Comparison of ENCODE assay signal across 10 mouse cellular contexts in the genomic region with DNA sequence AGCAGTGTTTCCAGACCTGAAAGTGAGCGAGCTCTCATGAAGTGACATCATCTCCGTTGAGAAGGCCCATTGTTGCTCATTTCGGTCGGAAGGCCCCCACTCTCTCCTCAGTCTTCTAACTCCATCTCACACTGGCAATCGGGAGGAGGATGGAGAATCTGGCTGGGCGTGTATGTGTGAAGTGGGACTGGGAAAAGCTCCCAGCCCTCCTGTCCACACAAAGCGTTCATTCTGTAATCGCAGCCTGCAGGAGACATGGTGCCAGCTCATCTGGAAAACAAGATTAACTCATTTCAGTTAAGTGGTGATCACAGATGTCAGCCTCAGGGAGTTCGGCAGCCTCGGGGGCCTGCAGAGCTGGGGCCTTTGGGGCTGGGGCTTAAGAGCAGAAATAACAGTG.
DNase-seq lines count a peak whose midpoint lies in the region; ATAC-seq and TF ChIP-seq lines count a peak whose summit lies in the region.
"Had no signal": no experiment of that assay in that cellular context is flagged by ENCODE, and none has a peak within 500 bp of the region (broad histone marks: within the 10 kb centered on the region; RNA-seq: fewer than 3 reads in every experiment).

No protein-coding gene starts in this region.

- under 1% methylated on average over 10 of the region's 10 CpGs for WGBS in forebrain, embryonic 14.5 days
- 51% methylated on average over 10 of the region's 10 CpGs for whole genome bisulfite sequencing in intestine, postnatal 0 days

- no peak overlapping the region for H3K9ac ChIP-seq in forebrain, embryonic 14.5 days (ENCODE audit: low read length)
- H3K9ac ChIP-seq in intestine, postnatal 0 days (ENCODE audit: low read depth, low read length): no peak overlapping the region

- H3K36me3 ChIP-seq in forebrain, embryonic 14.5 days (ENCODE audit: control insufficient read depth, insufficient read depth, low read length): no peaks in the 10 kb centered on the region
- no peaks in the 10 kb centered on the region for H3K36me3 ChIP-seq in intestine, postnatal 0 days (ENCODE audit: control insufficient read depth, insufficient read depth)

- peaks cover 14% of the 10 kb centered on the region; the same call in 1 of the 2 replicates for H3K27me3 ChIP-seq in forebrain, embryonic 14.5 days (replicated peaks; ENCODE audit: control insufficient read depth, insufficient read depth, low read length)
- H3K27me3 ChIP-seq in intestine, postnatal 0 days (replicated peaks; ENCODE audit: control insufficient read depth, insufficient read depth, low read length): no peaks in the 10 kb centered on the region
- H3K27me3 ChIP-seq: Patski had no signal

- peak; percentile 16 to 24 for DNase-seq in cerebellum, postnatal 14 days
- DNase-seq in cerebellum, adult 9-11 months: no peak
- peak; percentile 68 for DNase-seq in MN1 (ENCODE audit: low spot score)
- DNase-seq in forebrain, embryonic 14.5 days (ENCODE audit: low spot score): peak; percentile 94
- peak; percentile 5 for DNase-seq in layer of hippocampus, adult 9-10 months (ENCODE audit: low spot score)
- DNase-seq in spleen, adult 12 weeks (ENCODE audit: low spot score): no peak
- no peak for DNase-seq in thymus, postnatal 36 days

- H3K4me1 ChIP-seq in forebrain, embryonic 14.5 days (ENCODE audit: control insufficient read depth, insufficient read depth, low read length): peaks cover 9% of the 10 kb centered on the region; the same call in 1 of the 2 replicates
- no peaks in the 10 kb centered on the region for H3K4me1 ChIP-seq in intestine, postnatal 0 days (replicated peaks; ENCODE audit: control insufficient read depth, insufficient read depth, low read length)

- no peak overlapping the region for H3K4me3 ChIP-seq in forebrain, embryonic 14.5 days (ENCODE audit: low read depth, low read length)
- H3K4me3 ChIP-seq in intestine, postnatal 0 days (ENCODE audit: low read depth, low read length): no peak overlapping the region

- no peak overlapping the region for H3K27ac ChIP-seq in forebrain, embryonic 14.5 days (ENCODE audit: low read depth, low read length)
- no peak overlapping the region for H3K27ac ChIP-seq in intestine, postnatal 0 days (ENCODE audit: low read depth, low read length)
- H3K27ac ChIP-seq: macrophage had no signal

- TF ChIP-seq CTCF in intestine, postnatal 0 days (IDR thresholded peaks at IDR 0.05; ENCODE audit: low read depth): no peak

- peak; percentile 95 for ATAC-seq in forebrain, embryonic 14.5 days
- no peak for ATAC-seq in intestine, postnatal 0 days
- ATAC-seq: Patski had no signal

- H3K9me3 ChIP-seq in forebrain, embryonic 14.5 days (replicated peaks; ENCODE audit: control insufficient read depth, low read length): no peaks in the 10 kb centered on the region
- no peaks in the 10 kb centered on the region for H3K9me3 ChIP-seq in intestine, postnatal 0 days (ENCODE audit: control insufficient read depth)

- H3K4me2 ChIP-seq in forebrain, embryonic 14.5 days (ENCODE audit: low read length): no peak overlapping the region
- H3K4me2 ChIP-seq in intestine, postnatal 0 days (replicated peaks; ENCODE audit: low read depth): no peak overlapping the region

Comparison
In these comparisons a context has a peak if more than half of its experiments do, and no peak if none do; other contexts are left out.
1. DNase-seq: peak in cerebellum, postnatal 14 days (2 of 2), MN1 (single experiment), forebrain, embryonic 14.5 days (single experiment) and layer of hippocampus, adult 9-10 months (single experiment); none in cerebellum, adult 9-11 months (single experiment), spleen, adult 12 weeks (single experiment) and thymus, postnatal 36 days (0 of 2).